Mouse (Mus musculus): ENCODE measurements at regions not wholly inside any gene's neighbourhood (a gene's known extent, or its start where the extent isn't known, plus 50 kb on each side); places are given as distances from the start of the nearest gene placed in this dataset.

- no peak for DNase-seq (ENCODE audit: low spot score)
Observed at GRCm38 (mm10) chr10:91734691-91735090, 553.6 kb upstream of the Tmpo start.

- no peak for DNase-seq (ENCODE audit: low spot score)
Observed at GRCm38 (mm10) chr10:91732007-91732589, 551.0 kb upstream of the Tmpo start.

- DNase-seq (ENCODE audit: low spot score): no peak
Observed at GRCm38 (mm10) chr10:91730062-91730461, 548.9 kb upstream of the Tmpo start.

- DNase-seq (ENCODE audit: low spot score): no peak
Observed at GRCm38 (mm10) chr10:91719561-91720371, 538.7 kb upstream of the Tmpo start.

- no peak for DNase-seq (ENCODE audit: low spot score)
Observed at GRCm38 (mm10) chr10:91716604-91717003, 535.5 kb upstream of the Tmpo start.

GRCm38 (mm10) chr10:91714648-91715047 lies 533.5 kb upstream of the Tmpo start:
- DNase-seq (ENCODE audit: low spot score): no peak

- no peak for DNase-seq (ENCODE audit: low spot score)
Observed at GRCm38 (mm10) chr10:91713529-91713928, 532.4 kb upstream of the Tmpo start.

- no peak for DNase-seq (ENCODE audit: low spot score)
Observed at GRCm38 (mm10) chr10:91706816-91707215, 525.7 kb upstream of the Tmpo start.

- no peak for DNase-seq (ENCODE audit: low spot score)
Observed at GRCm38 (mm10) chr10:91704751-91705150, 523.6 kb upstream of the Tmpo start.

- no peak for DNase-seq (ENCODE audit: low spot score)
Observed at GRCm38 (mm10) chr10:91701822-91702221, 520.7 kb upstream of the Tmpo start.

- no peak for DNase-seq (ENCODE audit: low spot score)
Observed at GRCm38 (mm10) chr10:91686082-91686618, 505.0 kb upstream of the Tmpo start.

GRCm38 (mm10) chr10:91685164-91686027 lies 504.3 kb upstream of the Tmpo start:
- DNase-seq (ENCODE audit: low spot score): no peak

- DNase-seq (ENCODE audit: low spot score): no peak
Observed at GRCm38 (mm10) chr10:91679641-91680040, 498.5 kb upstream of the Tmpo start.

GRCm38 (mm10) chr10:91637911-91638310 lies 456.8 kb upstream of the Tmpo start:
- DNase-seq (ENCODE audit: low spot score): no peak

- DNase-seq (ENCODE audit: low spot score): no peak
Observed at GRCm38 (mm10) chr10:91628672-91629071, 447.6 kb upstream of the Tmpo start.

- DNase-seq (ENCODE audit: low spot score): no peak
Observed at GRCm38 (mm10) chr10:91622281-91622680, 441.2 kb upstream of the Tmpo start.

- DNase-seq (ENCODE audit: low spot score): no peak
Observed at GRCm38 (mm10) chr10:91613794-91614479, 432.8 kb upstream of the Tmpo start.

GRCm38 (mm10) chr10:91612052-91612451 lies 430.9 kb upstream of the Tmpo start:
- DNase-seq (ENCODE audit: low spot score): no peak

- DNase-seq (ENCODE audit: low spot score): no peak
Observed at GRCm38 (mm10) chr10:91594891-91595290, 413.8 kb upstream of the Tmpo start.

GRCm38 (mm10) chr10:91593378-91593777 lies 412.3 kb upstream of the Tmpo start:
- DNase-seq (ENCODE audit: low spot score): no peak

- no peak for DNase-seq (ENCODE audit: low spot score)
Observed at GRCm38 (mm10) chr10:91591845-91592244, 410.7 kb upstream of the Tmpo start.

GRCm38 (mm10) chr10:91591398-91591811 lies 410.3 kb upstream of the Tmpo start:
- no peak for DNase-seq (ENCODE audit: low spot score)

All from ovary, adult 18-20 months (tissue).